Mouse (Mus musculus) hindbrain, embryonic 15.5 days (tissue): ENCODE measurements around the gene Trub2. TPM values are rescaled to one million over a fixed set of nuclear protein-coding genes. Genes with fewer than 3 reads are reported as not detected.

ENCODE experiments used
- ATAC-seq: fragments of 200-750 bp; cut with Nextera tagmentation; 2 replicates; pipeline ENCODE4 v1.8.0; 2017; ENCODE audit warnings: low read depth, moderate number of reproducible peaks, moderate TSS enrichment; ENCODE audit not compliant: low FRiP score
- H3K27ac ChIP-seq: fragments of 300-500 bp; sonication (generic); replicated peaks from 2 replicates; pipeline ENCODE4 v1.5.1; 2015; ENCODE audit warnings: mild to moderate bottlenecking, inconsistent platforms
- H3K27me3 ChIP-seq: fragments of 300-500 bp; sonication (generic); 2 replicates; pipeline ENCODE4 v1.6.1; 2015; ENCODE audit warnings: control low read depth, inconsistent platforms
- H3K36me3 ChIP-seq: fragments of 300-500 bp; sonication (generic); 2 replicates; pipeline ENCODE4 v1.6.1; 2015; ENCODE audit warnings: control low read depth, inconsistent platforms
- H3K4me1 ChIP-seq: fragments of 300-500 bp; sonication (generic); replicated peaks from 2 replicates; pipeline ENCODE4 v1.6.1; 2015; ENCODE audit warnings: control low read depth, inconsistent platforms
- H3K4me2 ChIP-seq: fragments of 300-500 bp; sonication (generic); 2 replicates; pipeline ENCODE4 v1.6.1; 2015; ENCODE audit warnings: moderate library complexity, mild to moderate bottlenecking, inconsistent platforms
- H3K4me3 ChIP-seq: fragments of 300-500 bp; sonication (generic); 2 replicates; pipeline ENCODE4 v1.5.1; 2015; ENCODE audit warnings: mild to moderate bottlenecking, inconsistent platforms
- H3K9ac ChIP-seq: fragments of 300-500 bp; sonication (generic); 2 replicates; pipeline ENCODE4 v1.6.1; 2015; ENCODE audit warnings: inconsistent platforms
- H3K9me3 ChIP-seq: fragments of 300-500 bp; sonication (generic); 2 replicates; pipeline ENCODE4 v1.6.1; 2016; ENCODE audit warnings: control low read depth, inconsistent platforms
- WGBS: fragments of 180-500 bp; shearing (Covaris S2); methylation state at CpG from one replicate; pipeline ENCODE4 v1.1.7; 2015; 5-methylcytosine and 5-hydroxymethylcytosine counted together
- polyA plus RNA-seq: library from polyadenylated mRNA; unstranded; fragments of >200 nt; fragmentation: Nextera tagmentation; extraction: Ambion mirVana; gene quantifications from 2 replicates; pipeline ENCODE4 v1.2.1, GENCODE M21; 2015

Trub2 gene
- polyA plus RNA-seq, 1 experiment from 2014 or later, result 32.1 TPM

GRCm38 (mm10) chr2:29714127-29714526 lies 74.2 kb downstream of the Trub2 start:
- no peaks in the 10 kb centered on the region for H3K9me3 ChIP-seq
- H3K36me3 ChIP-seq, result peaks cover 19% of the 10 kb centered on the region
- H3K27ac ChIP-seq, result no peak overlapping the region
- H3K9ac ChIP-seq, result no peak overlapping the region
- H3K4me2 ChIP-seq, result no peak overlapping the region
- no peak overlapping the region for H3K4me3 ChIP-seq
- no peaks in the 10 kb centered on the region for H3K27me3 ChIP-seq
- no peaks in the 10 kb centered on the region for H3K4me1 ChIP-seq
- no peak for ATAC-seq
- WGBS, result 93% methylated on average over 5 of the region's 5 CpGs

DNA sequence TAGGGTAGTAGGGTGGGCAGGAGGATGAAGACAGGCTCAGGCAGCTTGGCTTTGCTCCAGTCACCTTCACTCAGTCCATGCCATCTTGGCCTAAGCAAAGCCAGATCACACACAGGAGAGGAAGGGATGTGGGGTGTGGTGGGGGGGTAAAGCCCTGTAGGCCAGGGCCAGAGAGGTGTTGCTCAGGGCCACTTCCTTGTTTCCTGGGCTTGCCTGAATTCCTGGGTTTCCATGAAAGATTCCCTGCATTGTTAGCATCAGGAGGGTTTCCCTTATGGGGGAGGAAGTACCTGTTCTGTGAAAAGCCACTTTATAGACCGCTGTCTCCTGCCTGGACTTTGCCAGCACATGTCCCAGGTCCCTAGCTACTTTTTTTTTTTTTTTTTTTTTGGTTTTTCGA lies 74.8 kb downstream of the Trub2 start:
- ATAC-seq, result no peak
- H3K36me3 ChIP-seq, result peaks cover 17% of the 10 kb centered on the region
- WGBS, result 86% methylated on average over 2 of the region's 2 CpGs
- no peaks in the 10 kb centered on the region for H3K4me1 ChIP-seq
- H3K27ac ChIP-seq, result no peak overlapping the region
- no peak overlapping the region for H3K4me2 ChIP-seq
- H3K9ac ChIP-seq, result no peak overlapping the region
- H3K4me3 ChIP-seq, result no peak overlapping the region
- H3K9me3 ChIP-seq, result no peaks in the 10 kb centered on the region
- H3K27me3 ChIP-seq, result no peaks in the 10 kb centered on the region

- no peak overlapping the region for H3K4me2 ChIP-seq
- no peak overlapping the region for H3K9ac ChIP-seq
- H3K36me3 ChIP-seq, result peaks cover 26% of the 10 kb centered on the region
- H3K4me1 ChIP-seq, result no peaks in the 10 kb centered on the region
- ATAC-seq, result no peak
- no peak overlapping the region for H3K4me3 ChIP-seq
- H3K9me3 ChIP-seq, result no peaks in the 10 kb centered on the region
- H3K27ac ChIP-seq, result no peak overlapping the region
- 85% methylated on average over 5 of the region's 5 CpGs for WGBS
- no peaks in the 10 kb centered on the region for H3K27me3 ChIP-seq
These were observed 76.4 kb downstream of the Trub2 start for GRCm38 (mm10) chr2:29711877-29712276.

Other genes with a start within 250 kb of the Trub2 start
- gene Rapgef1, start 168.8 kb downstream of the Trub2 start, polyA plus RNA-seq, result 21.8 and 23.4 TPM in 2 replicates
- gene Gm13420, start 36.8 kb downstream of the Trub2 start, polyA plus RNA-seq, result 0.41 and 0.49 TPM in 2 replicates
- gene Gm13547, start 29.2 kb downstream of the Trub2 start, polyA plus RNA-seq, result 0.60 and 0.96 TPM in 2 replicates
- 38.2 and 45.7 TPM in 2 replicates for gene Coq4, start 1.0 kb downstream of the Trub2 start, polyA plus RNA-seq
- gene Slc27a4, start 14.1 kb upstream of the Trub2 start, polyA plus RNA-seq, result 47.2 and 50.0 TPM in 2 replicates
- gene Urm1, start 31.6 kb upstream of the Trub2 start, polyA plus RNA-seq, result 25.8 and 27.8 TPM in 2 replicates
- 22.1 and 25.9 TPM in 2 replicates for gene Cercam, start 80.7 kb upstream of the Trub2 start, polyA plus RNA-seq
- gene Odf2, start 100.7 kb upstream of the Trub2 start, polyA plus RNA-seq, result 67.9 and 70.8 TPM in 2 replicates
- 64.4 and 69.8 TPM in 2 replicates for gene Gle1, start 146.9 kb upstream of the Trub2 start, polyA plus RNA-seq
- gene Sptan1, start 177.1 kb upstream of the Trub2 start, polyA plus RNA-seq, result 216 and 240 TPM in 2 replicates